Mouse (Mus musculus): ENCODE results near the gene Nwd2. TPM values are rescaled to one million over a fixed set of nuclear protein-coding genes. Genes with fewer than 3 reads are reported as not detected.

Gene Nwd2
- polyA plus RNA-seq, 1 experiment from 2014 or later, result 21.8 TPM

DNA sequence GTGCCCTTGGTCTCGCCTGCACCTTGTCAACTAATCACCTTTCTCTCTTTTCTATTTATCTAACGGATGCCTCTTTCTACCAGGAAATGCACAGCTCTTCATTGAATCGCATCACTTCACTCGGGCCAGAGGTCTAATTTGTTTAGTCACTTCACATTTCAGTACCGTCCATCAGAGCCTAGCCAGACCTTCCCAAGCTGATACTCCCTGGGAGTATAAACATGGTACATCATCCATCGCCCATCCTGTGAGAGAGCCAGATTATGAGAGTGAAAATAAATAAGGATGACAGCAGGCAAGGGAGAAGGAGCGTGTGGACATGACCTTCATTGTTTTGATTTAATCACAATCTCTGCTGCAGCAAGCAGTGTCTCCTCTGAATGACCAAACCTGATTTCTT is 86.6 kb downstream of the Nwd2 start:
- 66% methylated on average over 7 of the region's 7 CpGs for WGBS
- Histone ChIP-seq H3K4me1 (replicated peaks; ENCODE audit: control insufficient read depth, insufficient read depth, low read length) (no peaks in the 10 kb centered on the region), H3K36me3 (replicated peaks; ENCODE audit: control insufficient read depth, insufficient read depth) (no peaks in the 10 kb centered on the region), H3K27ac (no peak overlapping the region), H3K9ac (no peak overlapping the region), H3K4me2 (replicated peaks) (no peak overlapping the region), H3K27me3 (ENCODE audit: control insufficient read depth, insufficient read depth, low read length) (no peaks in the 10 kb centered on the region), H3K4me3 (replicated peaks; ENCODE audit: low read length) (no peak overlapping the region), H3K9me3 (ENCODE audit: control insufficient read depth, low read length) (no peaks in the 10 kb centered on the region)
- ATAC-seq (ENCODE audit: low FRiP score) (no peak), DNase-seq (ENCODE audit: low spot score) (no peak)

DNA sequence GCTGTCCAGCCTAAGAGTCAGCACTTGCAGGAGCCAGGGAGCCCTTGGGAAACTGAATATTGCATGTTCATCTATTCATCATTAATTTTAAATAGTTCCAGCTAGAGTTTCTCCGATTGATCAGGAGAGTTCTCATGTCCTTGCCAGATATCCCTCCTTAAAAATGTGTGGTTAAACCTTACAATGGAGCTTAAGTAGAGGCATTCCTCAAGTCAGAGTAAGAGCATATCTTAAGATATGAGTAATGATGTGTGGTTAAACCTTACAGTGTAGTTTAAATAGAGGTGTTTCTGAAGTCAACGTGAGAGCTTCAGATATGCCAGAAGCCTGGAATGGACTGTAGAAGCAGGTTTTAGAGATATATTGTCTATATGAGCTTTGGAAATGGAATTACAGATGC is 94.5 kb downstream of the Nwd2 start:
- no peaks in the 10 kb centered on the region for H3K36me3 ChIP-seq (replicated peaks; ENCODE audit: control insufficient read depth, insufficient read depth)
- no peaks in the 10 kb centered on the region for H3K4me1 ChIP-seq (replicated peaks; ENCODE audit: control insufficient read depth, insufficient read depth, low read length)
- DNase-seq (ENCODE audit: low spot score), result no peak
- H3K27me3 ChIP-seq (ENCODE audit: control insufficient read depth, insufficient read depth, low read length), result no peaks in the 10 kb centered on the region
- no peaks in the 10 kb centered on the region for H3K9me3 ChIP-seq (ENCODE audit: control insufficient read depth, low read length)
- ATAC-seq (ENCODE audit: low FRiP score), result no peak
- no peak overlapping the region for H3K4me3 ChIP-seq (replicated peaks; ENCODE audit: low read length)
- no peak overlapping the region for H3K4me2 ChIP-seq (replicated peaks)
- H3K9ac ChIP-seq, result no peak overlapping the region
- no peak overlapping the region for H3K27ac ChIP-seq
- 86% methylated on average over 2 of the region's 2 CpGs for WGBS

DNA sequence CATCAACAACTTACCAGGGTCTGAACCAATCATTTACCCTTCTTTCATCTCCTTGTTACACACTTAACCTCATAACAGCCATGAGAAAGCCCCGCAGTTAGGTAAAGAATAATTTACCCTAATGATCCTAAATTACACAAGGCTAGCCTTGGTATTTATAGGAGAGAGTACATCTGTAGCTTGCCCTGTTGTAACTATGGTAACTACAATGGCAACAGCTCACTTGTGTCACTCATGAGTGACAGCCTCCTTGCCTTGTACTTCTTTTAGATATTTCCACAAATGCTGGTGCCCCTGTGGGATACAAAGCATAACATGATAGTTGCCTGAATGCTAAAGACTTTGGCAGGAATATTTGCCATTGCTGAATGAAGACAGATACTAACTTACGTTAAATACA is 99.4 kb downstream of the Nwd2 start:
- no peaks in the 10 kb centered on the region for H3K4me1 ChIP-seq (replicated peaks; ENCODE audit: control insufficient read depth, insufficient read depth, low read length)
- no peak overlapping the region for H3K4me2 ChIP-seq (replicated peaks)
- 0 out of 2 replicates have a peak, but pooled peaks have one; percentile 17 for ATAC-seq (ENCODE audit: low FRiP score)
- no peak overlapping the region for H3K27ac ChIP-seq
- H3K9me3 ChIP-seq (ENCODE audit: control insufficient read depth, low read length), result no peaks in the 10 kb centered on the region
- 61% methylated on average over 2 of the region's 2 CpGs for WGBS
- H3K4me3 ChIP-seq (replicated peaks; ENCODE audit: low read length), result no peak overlapping the region
- no peaks in the 10 kb centered on the region for H3K36me3 ChIP-seq (replicated peaks; ENCODE audit: control insufficient read depth, insufficient read depth)
- no peaks in the 10 kb centered on the region for H3K27me3 ChIP-seq (ENCODE audit: control insufficient read depth, insufficient read depth, low read length)
- DNase-seq (ENCODE audit: low spot score), result no peak
- no peak overlapping the region for H3K9ac ChIP-seq

DNA sequence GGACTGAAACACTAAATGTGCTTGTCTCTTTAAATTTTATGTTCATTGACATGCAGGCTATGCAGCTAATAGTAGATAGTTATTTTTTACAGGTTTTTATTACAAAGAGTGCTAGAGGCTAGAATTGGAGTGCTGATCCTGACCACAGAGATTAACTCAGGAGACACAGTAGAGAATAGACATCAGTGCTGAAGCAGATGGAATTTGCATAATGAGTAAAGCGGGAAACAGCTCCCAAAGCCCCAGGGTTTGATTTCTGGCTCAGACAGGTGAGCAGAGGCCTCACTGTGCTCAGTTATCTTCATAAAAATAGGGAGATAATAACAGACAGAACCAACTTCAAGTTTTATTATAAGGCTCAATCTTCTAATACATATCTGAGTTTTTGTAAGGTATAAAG is 99.9 kb downstream of the Nwd2 start:
- Histone ChIP-seq H3K4me3 (replicated peaks; ENCODE audit: low read length) (no peak overlapping the region), H3K9me3 (ENCODE audit: control insufficient read depth, low read length) (no peaks in the 10 kb centered on the region), H3K4me1 (replicated peaks; ENCODE audit: control insufficient read depth, insufficient read depth, low read length) (no peaks in the 10 kb centered on the region), H3K27ac (no peak overlapping the region), H3K36me3 (replicated peaks; ENCODE audit: control insufficient read depth, insufficient read depth) (no peaks in the 10 kb centered on the region), H3K9ac (no peak overlapping the region), H3K4me2 (replicated peaks) (no peak overlapping the region), H3K27me3 (ENCODE audit: control insufficient read depth, insufficient read depth, low read length) (no peaks in the 10 kb centered on the region)
- 0 out of 2 replicates have a peak, but pooled peaks have one; percentile 34 for ATAC-seq (ENCODE audit: low FRiP score)
- 48% methylated on average over 1 of the region's 1 CpGs for WGBS
- DNase-seq (ENCODE audit: low spot score), result no peak

DNA sequence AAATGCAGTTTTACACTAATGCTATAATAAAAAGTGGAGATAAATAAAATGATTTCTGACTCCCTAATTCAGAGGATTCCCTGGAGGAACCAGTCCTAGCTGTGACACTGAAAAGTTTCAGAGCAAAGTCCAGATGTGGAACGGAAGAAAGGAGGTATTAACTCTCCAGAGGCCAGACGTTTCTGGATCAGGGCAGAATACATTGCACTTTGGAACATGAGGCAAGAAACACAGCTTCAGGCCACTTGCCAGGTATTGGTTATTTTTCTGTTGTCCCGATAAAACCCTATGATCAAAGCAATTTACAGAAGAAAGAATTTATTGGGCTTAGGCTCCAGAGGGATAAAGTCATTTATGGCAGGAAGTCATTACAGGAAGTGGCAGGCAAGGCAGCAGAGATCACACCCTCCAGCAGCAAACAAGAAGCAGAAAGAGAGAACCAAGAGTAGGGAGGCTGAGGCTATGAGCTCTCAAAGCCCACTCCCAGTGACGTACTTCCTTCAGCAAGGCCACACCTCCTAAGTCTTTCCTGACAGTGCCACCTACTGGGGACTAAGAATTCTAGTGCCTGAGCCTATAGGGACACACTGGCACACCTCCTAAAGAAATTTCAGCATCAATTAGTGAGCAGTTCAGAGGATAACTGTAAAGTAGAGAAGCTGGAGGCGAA is 106.3 kb downstream of the Nwd2 start:
- H3K4me2 ChIP-seq (replicated peaks), result no peak overlapping the region
- WGBS, result 76% methylated on average over 5 of the region's 5 CpGs
- H3K27ac ChIP-seq, result no peak overlapping the region
- H3K4me3 ChIP-seq (replicated peaks; ENCODE audit: low read length), result no peak overlapping the region
- no peaks in the 10 kb centered on the region for H3K9me3 ChIP-seq (ENCODE audit: control insufficient read depth, low read length)
- no peaks in the 10 kb centered on the region for H3K36me3 ChIP-seq (replicated peaks; ENCODE audit: control insufficient read depth, insufficient read depth)
- no peak overlapping the region for H3K9ac ChIP-seq
- no peak for ATAC-seq (ENCODE audit: low FRiP score)
- no peaks in the 10 kb centered on the region for H3K4me1 ChIP-seq (replicated peaks; ENCODE audit: control insufficient read depth, insufficient read depth, low read length)
- DNase-seq (ENCODE audit: low spot score), result no peak
- H3K27me3 ChIP-seq (ENCODE audit: control insufficient read depth, insufficient read depth, low read length), result no peaks in the 10 kb centered on the region

DNA sequence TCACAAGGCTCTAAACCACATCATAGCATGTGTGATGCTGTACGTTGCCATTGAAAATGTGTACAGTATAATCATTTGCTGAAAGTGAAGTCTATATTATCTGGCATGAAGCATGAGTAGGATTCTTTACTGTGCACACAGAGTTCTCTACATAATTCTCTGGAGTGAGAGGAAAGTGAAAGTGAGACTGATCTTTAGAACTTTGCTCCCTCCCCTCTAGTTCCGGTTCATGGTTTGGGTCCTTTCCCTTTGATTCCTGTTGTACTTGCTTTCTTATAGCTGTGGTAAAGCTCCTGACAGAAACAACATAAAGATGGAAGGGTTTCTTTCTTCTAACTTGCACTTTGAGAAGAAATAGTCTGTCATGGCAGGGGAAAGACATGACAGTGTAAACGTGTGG is 107.0 kb downstream of the Nwd2 start:
- no peaks in the 10 kb centered on the region for H3K27me3 ChIP-seq (ENCODE audit: control insufficient read depth, insufficient read depth, low read length)
- 80% methylated on average over 3 of the region's 3 CpGs for WGBS
- no peak overlapping the region for H3K27ac ChIP-seq
- H3K4me3 ChIP-seq (replicated peaks; ENCODE audit: low read length), result no peak overlapping the region
- no peaks in the 10 kb centered on the region for H3K9me3 ChIP-seq (ENCODE audit: control insufficient read depth, low read length)
- H3K4me2 ChIP-seq (replicated peaks), result no peak overlapping the region
- H3K4me1 ChIP-seq (replicated peaks; ENCODE audit: control insufficient read depth, insufficient read depth, low read length), result no peaks in the 10 kb centered on the region
- H3K9ac ChIP-seq, result no peak overlapping the region
- H3K36me3 ChIP-seq (replicated peaks; ENCODE audit: control insufficient read depth, insufficient read depth), result no peaks in the 10 kb centered on the region
- DNase-seq (ENCODE audit: low spot score), result no peak
- no peak for ATAC-seq (ENCODE audit: low FRiP score)

DNA sequence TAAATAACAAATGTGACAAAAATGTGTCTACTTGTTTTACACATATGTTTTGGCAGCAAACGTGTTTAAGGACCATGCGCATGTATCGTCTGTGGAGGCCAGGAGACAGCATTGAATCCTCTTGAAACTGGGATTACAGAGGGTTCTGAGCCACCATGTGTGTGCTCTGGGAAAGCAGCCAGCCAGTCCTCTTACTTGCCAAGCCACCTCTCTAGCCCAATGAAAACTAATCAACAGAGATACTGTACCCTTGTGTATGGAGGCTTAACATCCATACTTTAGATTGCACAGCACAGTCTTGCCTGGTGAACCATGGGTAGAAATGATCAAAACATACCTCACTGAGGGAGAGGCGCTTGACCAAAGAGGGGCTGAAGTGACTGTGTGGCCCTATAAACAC is 117.0 kb downstream of the Nwd2 start:
- WGBS, result 85% methylated on average over 4 of the region's 4 CpGs
- ATAC-seq (ENCODE audit: low FRiP score), result no peak
- no peak overlapping the region for H3K4me2 ChIP-seq (replicated peaks)

DNA sequence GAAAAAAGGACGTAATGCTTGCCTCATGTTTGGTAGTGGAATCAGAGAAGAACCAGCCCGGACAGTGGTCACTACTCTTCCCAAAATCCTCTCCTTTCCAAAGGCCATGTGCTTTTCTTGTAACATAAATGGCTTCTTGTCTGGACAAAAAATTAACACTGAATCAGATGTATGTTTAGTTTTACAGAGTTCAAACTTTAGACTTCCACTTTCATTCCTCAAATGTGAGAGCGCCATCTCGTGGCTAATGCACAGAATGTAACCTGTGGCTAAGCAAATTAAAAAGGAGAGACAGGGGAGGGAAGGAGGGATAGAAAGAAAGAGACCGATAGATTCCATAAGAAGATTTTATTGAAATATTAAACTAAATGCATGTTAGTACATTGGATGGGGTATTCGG is 117.8 kb downstream of the Nwd2 start:
- no peaks in the 10 kb centered on the region for H3K27me3 ChIP-seq (ENCODE audit: control insufficient read depth, insufficient read depth, low read length)
- H3K4me3 ChIP-seq (replicated peaks; ENCODE audit: low read length), result no peak overlapping the region
- 0 out of 2 replicates have a peak, but pooled peaks have one; percentile 22 for ATAC-seq (ENCODE audit: low FRiP score)
- no peaks in the 10 kb centered on the region for H3K9me3 ChIP-seq (ENCODE audit: control insufficient read depth, low read length)
- 44% methylated on average over 6 of the region's 6 CpGs for WGBS
- peak; percentile 88 for DNase-seq (ENCODE audit: low spot score)
- no peaks in the 10 kb centered on the region for H3K36me3 ChIP-seq (replicated peaks; ENCODE audit: control insufficient read depth, insufficient read depth)
- H3K9ac ChIP-seq, result no peak overlapping the region
- H3K4me2 ChIP-seq (replicated peaks), result no peak overlapping the region
- no peaks in the 10 kb centered on the region for H3K4me1 ChIP-seq (replicated peaks; ENCODE audit: control insufficient read depth, insufficient read depth, low read length)
- H3K27ac ChIP-seq, result no peak overlapping the region

More for the DNA sequence above, 117.0 kb downstream of the Nwd2 start:
- no peaks in the 10 kb centered on the region for H3K4me1 ChIP-seq (replicated peaks; ENCODE audit: control insufficient read depth, insufficient read depth, low read length)
- H3K9me3 ChIP-seq (ENCODE audit: control insufficient read depth, low read length), result no peaks in the 10 kb centered on the region
- no peak overlapping the region for H3K4me3 ChIP-seq (replicated peaks; ENCODE audit: low read length)
- no peaks in the 10 kb centered on the region for H3K27me3 ChIP-seq (ENCODE audit: control insufficient read depth, insufficient read depth, low read length)
- DNase-seq (ENCODE audit: low spot score), result no peak
- H3K36me3 ChIP-seq (replicated peaks; ENCODE audit: control insufficient read depth, insufficient read depth), result no peaks in the 10 kb centered on the region
- no peak overlapping the region for H3K9ac ChIP-seq
- H3K27ac ChIP-seq, result no peak overlapping the region

DNA sequence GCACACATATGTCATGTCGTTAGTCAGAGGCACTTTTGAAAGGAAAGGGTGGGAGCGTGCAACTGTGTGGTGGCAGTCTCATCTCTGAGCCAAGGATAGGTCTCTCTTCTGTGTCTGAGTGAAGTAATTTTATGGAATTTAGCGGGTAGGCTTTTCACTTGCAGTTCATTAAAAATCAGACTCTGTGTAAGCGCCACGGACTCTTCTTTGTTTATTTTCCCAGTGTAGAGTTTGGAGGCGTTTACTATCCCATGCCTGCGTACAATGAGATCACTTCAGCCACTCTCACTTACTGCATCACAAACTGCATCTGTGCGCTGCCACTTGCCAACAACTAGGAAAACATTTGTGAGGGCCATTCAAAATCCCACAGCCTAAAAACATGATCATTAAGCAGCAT is 118.6 kb downstream of the Nwd2 start:
- Histone ChIP-seq H3K4me3 (replicated peaks; ENCODE audit: low read length) (no peak overlapping the region), H3K9ac (no peak overlapping the region), H3K27me3 (ENCODE audit: control insufficient read depth, insufficient read depth, low read length) (no peaks in the 10 kb centered on the region), H3K36me3 (replicated peaks; ENCODE audit: control insufficient read depth, insufficient read depth) (no peaks in the 10 kb centered on the region), H3K27ac (no peak overlapping the region), H3K4me1 (replicated peaks; ENCODE audit: control insufficient read depth, insufficient read depth, low read length) (no peaks in the 10 kb centered on the region), H3K9me3 (ENCODE audit: control insufficient read depth, low read length) (no peaks in the 10 kb centered on the region), H3K4me2 (replicated peaks) (peak overlapping the region; percentile 18; the same call in 1 of the 2 replicates)
- WGBS, result 62% methylated on average over 8 of the region's 8 CpGs
- DNase-seq (ENCODE audit: low spot score), result no peak
- ATAC-seq (ENCODE audit: low FRiP score), result peak; percentile 55; the same call in 1 of the 2 replicates

DNA sequence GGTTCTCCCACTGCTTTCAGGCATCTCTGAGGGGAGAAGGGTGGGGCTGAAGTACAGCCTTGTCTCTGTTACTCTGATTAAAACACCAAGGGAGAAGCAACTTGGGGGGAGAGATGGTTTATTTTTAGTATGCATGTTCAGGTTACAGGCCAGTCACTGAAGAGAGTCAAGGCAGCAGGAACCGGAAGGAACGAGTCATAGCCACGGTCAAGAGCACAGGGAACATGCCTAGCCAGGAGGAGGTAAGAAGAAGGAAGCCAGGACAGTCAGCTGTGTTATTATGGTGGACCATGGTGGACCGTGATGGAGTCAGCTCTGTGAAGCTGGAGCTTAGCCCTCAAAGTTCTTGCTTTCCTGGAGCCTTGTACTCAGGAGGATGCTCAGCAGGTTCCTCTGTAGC is 119.3 kb downstream of the Nwd2 start:
- ATAC-seq (ENCODE audit: low FRiP score) (no peak), DNase-seq (ENCODE audit: low spot score) (no peak)
- no peaks in the 10 kb centered on the region for H3K9me3 ChIP-seq (ENCODE audit: control insufficient read depth, low read length)
- no peak overlapping the region for H3K27ac ChIP-seq
- no peaks in the 10 kb centered on the region for H3K27me3 ChIP-seq (ENCODE audit: control insufficient read depth, insufficient read depth, low read length)
- H3K9ac ChIP-seq, result no peak overlapping the region
- H3K4me1 ChIP-seq (replicated peaks; ENCODE audit: control insufficient read depth, insufficient read depth, low read length), result no peaks in the 10 kb centered on the region
- H3K4me3 ChIP-seq (replicated peaks; ENCODE audit: low read length), result no peak overlapping the region
- 86% methylated on average over 4 of the region's 4 CpGs for WGBS
- no peak overlapping the region for H3K4me2 ChIP-seq (replicated peaks)
- H3K36me3 ChIP-seq (replicated peaks; ENCODE audit: control insufficient read depth, insufficient read depth), result no peaks in the 10 kb centered on the region

Measured in hindbrain, embryonic 14.5 days (tissue).